Mouse (Mus musculus): ENCODE measurements around the gene Nit1. TPM values are rescaled to one million over a fixed set of nuclear protein-coding genes. Genes with fewer than 3 reads are reported as not detected.
"Not testable (repeated sequence)": the region's sequence is repeated elsewhere in the genome, so short reads cannot be mapped to it uniquely, and the experiment has no call there.

Nit1 gene
- polyA plus RNA-seq, 1 experiment from 2014 or later = 37.1 TPM

GRCm38 (mm10) chr1:171328244-171328643, 17.2 kb downstream of the Nit1 start:
- Histone ChIP-seq H3K27ac (ENCODE audit: low read length) (peak overlapping the region; percentile 99), H3K9ac (replicated peaks; ENCODE audit: low read depth, low read length) (peak overlapping the region; percentile 90), H3K4me1 (ENCODE audit: control insufficient read depth, insufficient read depth, low read length) (peaks cover 16% of the 10 kb centered on the region; the same call in 1 of the 2 replicates), H3K4me3 (ENCODE audit: low read depth, low read length) (peak overlapping the region; percentile 74), H3K4me2 (replicated peaks; ENCODE audit: low read depth, low read length) (peak overlapping the region; percentile 69), H3K9me3 (ENCODE audit: control insufficient read depth, low read depth, low read length) (no peaks in the 10 kb centered on the region), H3K36me3 (ENCODE audit: control insufficient read depth, insufficient read depth, low read length) (no peaks in the 10 kb centered on the region), H3K27me3 (ENCODE audit: control insufficient read depth, insufficient read depth, low read length) (no peaks in the 10 kb centered on the region)
- WGBS = 20% methylated on average over 9 of the region's 9 CpGs
- ATAC-seq (ENCODE audit: insufficient number of reproducible peaks, insufficient read depth, low FRiP score, low read depth) = no peak

- H3K36me3 ChIP-seq (ENCODE audit: control insufficient read depth, insufficient read depth, low read length); H3K4me2 ChIP-seq (replicated peaks; ENCODE audit: low read depth, low read length); H3K4me3 ChIP-seq (ENCODE audit: low read depth, low read length); ATAC-seq (ENCODE audit: insufficient number of reproducible peaks, insufficient read depth, low FRiP score, low read depth); H3K9ac ChIP-seq (replicated peaks; ENCODE audit: low read depth, low read length); H3K9me3 ChIP-seq (ENCODE audit: control insufficient read depth, low read depth, low read length); H3K27me3 ChIP-seq (ENCODE audit: control insufficient read depth, insufficient read depth, low read length); H3K27ac ChIP-seq (ENCODE audit: low read length): not testable (repeated sequence)
- H3K4me1 ChIP-seq (ENCODE audit: control insufficient read depth, insufficient read depth, low read length) = peaks cover 16% of the 10 kb centered on the region; the same call in 1 of the 2 replicates
- WGBS = 82% methylated on average over 4 of the region's 4 CpGs
These were observed 18.9 kb downstream of the Nit1 start for GRCm38 (mm10) chr1:171326588-171326987.

- Histone ChIP-seq H3K4me2 (replicated peaks; ENCODE audit: low read depth, low read length) (no peak overlapping the region), H3K27me3 (ENCODE audit: control insufficient read depth, insufficient read depth, low read length) (no peaks in the 10 kb centered on the region), H3K9me3 (ENCODE audit: control insufficient read depth, low read depth, low read length) (no peaks in the 10 kb centered on the region), H3K4me3 (ENCODE audit: low read depth, low read length) (no peak overlapping the region), H3K36me3 (ENCODE audit: control insufficient read depth, insufficient read depth, low read length) (no peaks in the 10 kb centered on the region), H3K4me1 (ENCODE audit: control insufficient read depth, insufficient read depth, low read length) (peaks cover 9% of the 10 kb centered on the region; the same call in 1 of the 2 replicates), H3K9ac (replicated peaks; ENCODE audit: low read depth, low read length) (no peak overlapping the region), H3K27ac (ENCODE audit: low read length) (no peak overlapping the region)
- ATAC-seq (ENCODE audit: insufficient number of reproducible peaks, insufficient read depth, low FRiP score, low read depth) = no peak
- 88% methylated on average over 2 of the region's 2 CpGs for WGBS
These were observed 19.9 kb downstream of the Nit1 start for GRCm38 (mm10) chr1:171325571-171325970.

DNA sequence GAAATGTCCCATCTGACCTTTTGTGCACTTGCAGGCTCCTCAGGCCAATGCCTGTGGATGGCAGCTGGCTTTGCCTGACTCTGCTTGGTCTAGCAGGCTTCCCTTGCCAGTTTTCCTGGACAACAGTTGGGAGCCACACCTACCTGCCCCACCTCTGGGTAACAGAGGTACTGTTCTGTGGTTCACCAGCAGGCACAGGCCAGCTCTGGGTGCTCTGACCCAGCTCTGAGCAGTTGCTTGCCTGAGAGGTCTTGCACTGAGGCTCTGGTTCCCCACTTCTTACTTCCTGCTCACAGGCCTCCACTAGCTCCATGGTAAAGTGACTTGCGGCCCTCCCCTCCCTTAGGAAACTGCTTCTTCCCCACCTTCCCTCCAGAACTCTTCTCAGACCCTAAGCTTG, 23.4 kb downstream of the Nit1 start:
- WGBS = 63% methylated on average over 1 of the region's 1 CpGs
- Histone ChIP-seq H3K27me3 (ENCODE audit: control insufficient read depth, insufficient read depth, low read length) (no peaks in the 10 kb centered on the region), H3K36me3 (ENCODE audit: control insufficient read depth, insufficient read depth, low read length) (no peaks in the 10 kb centered on the region), H3K4me3 (ENCODE audit: low read depth, low read length) (no peak overlapping the region), H3K4me1 (ENCODE audit: control insufficient read depth, insufficient read depth, low read length) (no peaks in the 10 kb centered on the region), H3K27ac (ENCODE audit: low read length) (no peak overlapping the region), H3K9me3 (ENCODE audit: control insufficient read depth, low read depth, low read length) (no peaks in the 10 kb centered on the region), H3K9ac (replicated peaks; ENCODE audit: low read depth, low read length) (no peak overlapping the region), H3K4me2 (replicated peaks; ENCODE audit: low read depth, low read length) (no peak overlapping the region)
- peak; percentile 28; the same call in 1 of the 2 replicates for ATAC-seq (ENCODE audit: insufficient number of reproducible peaks, insufficient read depth, low FRiP score, low read depth)

DNA sequence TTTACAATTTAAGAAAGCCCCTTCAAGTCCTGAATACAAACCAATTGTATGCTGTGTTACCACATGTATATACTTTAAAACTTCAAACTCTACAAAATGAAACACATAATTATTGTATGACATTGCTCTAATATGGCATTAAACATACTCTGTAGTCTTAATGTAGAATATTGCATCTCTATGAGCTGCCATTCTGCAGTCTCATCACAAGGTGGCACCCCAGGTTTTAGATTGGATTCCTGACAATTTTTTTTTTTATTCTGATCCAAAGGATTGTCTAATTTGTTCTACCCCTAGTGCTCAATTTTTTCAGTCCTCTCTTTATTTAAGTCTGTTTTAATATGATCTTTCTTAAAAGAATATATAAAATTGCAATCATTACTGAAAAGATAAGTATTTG, 24.0 kb downstream of the Nit1 start:
- Histone ChIP-seq H3K4me3 (ENCODE audit: low read depth, low read length) (no peak overlapping the region), H3K4me2 (replicated peaks; ENCODE audit: low read depth, low read length) (no peak overlapping the region), H3K27ac (ENCODE audit: low read length) (no peak overlapping the region), H3K36me3 (ENCODE audit: control insufficient read depth, insufficient read depth, low read length) (no peaks in the 10 kb centered on the region), H3K4me1 (ENCODE audit: control insufficient read depth, insufficient read depth, low read length) (no peaks in the 10 kb centered on the region), H3K9me3 (ENCODE audit: control insufficient read depth, low read depth, low read length) (no peaks in the 10 kb centered on the region), H3K27me3 (ENCODE audit: control insufficient read depth, insufficient read depth, low read length) (no peaks in the 10 kb centered on the region), H3K9ac (replicated peaks; ENCODE audit: low read depth, low read length) (no peak overlapping the region)
- ATAC-seq (ENCODE audit: insufficient number of reproducible peaks, insufficient read depth, low FRiP score, low read depth) = no peak

DNA sequence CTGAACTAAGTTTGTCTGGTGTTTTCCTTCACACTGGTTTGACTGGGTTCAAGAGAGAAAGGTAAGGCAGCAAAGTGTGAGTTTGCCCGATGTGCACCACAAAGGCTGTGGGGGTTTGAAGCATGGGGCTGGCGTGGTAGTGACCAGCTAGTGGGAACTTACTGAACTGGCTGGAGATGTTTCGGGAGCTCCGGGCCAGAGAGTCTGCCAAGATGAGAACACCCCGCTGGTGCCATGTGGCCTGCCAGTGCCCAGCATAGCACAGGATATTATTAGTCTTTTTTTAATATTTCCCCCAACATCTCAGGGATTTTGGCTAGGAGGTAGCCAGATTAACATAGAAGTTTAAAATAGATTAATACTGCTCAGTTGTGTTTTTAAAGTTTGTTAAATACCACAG, 25.3 kb downstream of the Nit1 start:
- Histone ChIP-seq H3K9me3 (ENCODE audit: control insufficient read depth, low read depth, low read length) (no peaks in the 10 kb centered on the region), H3K9ac (replicated peaks; ENCODE audit: low read depth, low read length) (no peak overlapping the region), H3K4me2 (replicated peaks; ENCODE audit: low read depth, low read length) (no peak overlapping the region), H3K4me3 (ENCODE audit: low read depth, low read length) (no peak overlapping the region), H3K27ac (ENCODE audit: low read length) (no peak overlapping the region), H3K36me3 (ENCODE audit: control insufficient read depth, insufficient read depth, low read length) (no peaks in the 10 kb centered on the region), H3K4me1 (ENCODE audit: control insufficient read depth, insufficient read depth, low read length) (no peaks in the 10 kb centered on the region), H3K27me3 (ENCODE audit: control insufficient read depth, insufficient read depth, low read length) (no peaks in the 10 kb centered on the region)
- ATAC-seq (ENCODE audit: insufficient number of reproducible peaks, insufficient read depth, low FRiP score, low read depth) = no peak
- WGBS = 27% methylated on average over 5 of the region's 5 CpGs

- WGBS = 17% methylated on average over 7 of the region's 7 CpGs
- Histone ChIP-seq H3K27ac (ENCODE audit: low read length) (no peak overlapping the region), H3K9ac (replicated peaks; ENCODE audit: low read depth, low read length) (no peak overlapping the region), H3K4me2 (replicated peaks; ENCODE audit: low read depth, low read length) (no peak overlapping the region), H3K4me1 (ENCODE audit: control insufficient read depth, insufficient read depth, low read length) (no peaks in the 10 kb centered on the region), H3K27me3 (ENCODE audit: control insufficient read depth, insufficient read depth, low read length) (no peaks in the 10 kb centered on the region), H3K9me3 (ENCODE audit: control insufficient read depth, low read depth, low read length) (no peaks in the 10 kb centered on the region), H3K36me3 (ENCODE audit: control insufficient read depth, insufficient read depth, low read length) (no peaks in the 10 kb centered on the region), H3K4me3 (ENCODE audit: low read depth, low read length) (no peak overlapping the region)
- ATAC-seq (ENCODE audit: insufficient number of reproducible peaks, insufficient read depth, low FRiP score, low read depth) = no peak
These were observed 25.7 kb downstream of the Nit1 start for GRCm38 (mm10) chr1:171319748-171320147.

- Histone ChIP-seq H3K36me3 (ENCODE audit: control insufficient read depth, insufficient read depth, low read length) (no peaks in the 10 kb centered on the region), H3K9ac (replicated peaks; ENCODE audit: low read depth, low read length) (no peak overlapping the region), H3K4me3 (ENCODE audit: low read depth, low read length) (no peak overlapping the region), H3K4me2 (replicated peaks; ENCODE audit: low read depth, low read length) (no peak overlapping the region), H3K4me1 (ENCODE audit: control insufficient read depth, insufficient read depth, low read length) (no peaks in the 10 kb centered on the region), H3K27ac (ENCODE audit: low read length) (no peak overlapping the region), H3K9me3 (ENCODE audit: control insufficient read depth, low read depth, low read length) (no peaks in the 10 kb centered on the region), H3K27me3 (ENCODE audit: control insufficient read depth, insufficient read depth, low read length) (no peaks in the 10 kb centered on the region)
- WGBS = 69% methylated on average over 2 of the region's 2 CpGs
- ATAC-seq (ENCODE audit: insufficient number of reproducible peaks, insufficient read depth, low FRiP score, low read depth) = no peak
These were observed 36.1 kb downstream of the Nit1 start for GRCm38 (mm10) chr1:171309321-171309720.

- H3K27me3 ChIP-seq (ENCODE audit: control insufficient read depth, insufficient read depth, low read length); H3K27ac ChIP-seq (ENCODE audit: low read length); H3K4me2 ChIP-seq (replicated peaks; ENCODE audit: low read depth, low read length); H3K4me3 ChIP-seq (ENCODE audit: low read depth, low read length); ATAC-seq (ENCODE audit: insufficient number of reproducible peaks, insufficient read depth, low FRiP score, low read depth); H3K4me1 ChIP-seq (ENCODE audit: control insufficient read depth, insufficient read depth, low read length); H3K9me3 ChIP-seq (ENCODE audit: control insufficient read depth, low read depth, low read length); H3K9ac ChIP-seq (replicated peaks; ENCODE audit: low read depth, low read length); H3K36me3 ChIP-seq (ENCODE audit: control insufficient read depth, insufficient read depth, low read length): not testable (repeated sequence)
- 72% methylated on average over 5 of the region's 5 CpGs for WGBS
These were observed 39.3 kb downstream of the Nit1 start for GRCm38 (mm10) chr1:171306157-171306556.
